Mouse (Mus musculus): ENCODE measurements at regions not wholly inside any gene's neighbourhood (a gene's known extent, or its start where the extent isn't known, plus 50 kb on each side); places are given as distances from the start of the nearest gene placed in this dataset.

- no peaks in the 10 kb centered on the region for H3K36me3 ChIP-seq (ENCODE audit: control insufficient read depth, insufficient read depth)
- TF ChIP-seq REST (IDR thresholded peaks at IDR 0.05; ENCODE audit: insufficient read depth, insufficient read length) (no peak), CEBPB (IDR thresholded peaks at IDR 0.05; ENCODE audit: insufficient read depth, poor library complexity, severe bottlenecking) (no peak), MYOG (IDR thresholded peaks at IDR 0.05; ENCODE audit: control insufficient read depth in 1 of 3, insufficient read depth in 1 of 3, insufficient read length in 2 of 3, low read depth in 2 of 3) (no peak), MYOD1 (IDR thresholded peaks at IDR 0.05; ENCODE audit: control insufficient read depth in 1 of 3, insufficient read length in 2 of 3, low read depth in 2 of 3) (no peak), SRF (IDR thresholded peaks at IDR 0.05; ENCODE audit: control insufficient read depth, insufficient read length, low read depth) (no peak), TCF12 (IDR thresholded peaks at IDR 0.05; ENCODE audit: insufficient read depth, poor library complexity, severe bottlenecking) (no peak), USF1 (IDR thresholded peaks at IDR 0.05; ENCODE audit: low read depth) (no peak), POLR2A (IDR thresholded peaks at IDR 0.05; ENCODE audit: insufficient read length, low read depth) (no peak), E2F4 (IDR thresholded peaks at IDR 0.05; ENCODE audit: insufficient read depth) (no peak), MAX (IDR thresholded peaks at IDR 0.05; ENCODE audit: low read depth) (no peak), TCF3 (IDR thresholded peaks at IDR 0.05; ENCODE audit: insufficient read length, low read depth) (no peak), POLR2AphosphoS2 (IDR thresholded peaks at IDR 0.05; ENCODE audit: insufficient read length, low read depth) (no peak)
- no peaks in the 10 kb centered on the region for H3K79me2 ChIP-seq (ENCODE audit: control insufficient read depth, insufficient read depth)
Observed at GRCm38 (mm10) chr1:183783440-183784130, 229.5 kb upstream of the Dusp10 start.

GRCm38 (mm10) chr1:183792230-183792813 is 220.8 kb upstream of the Dusp10 start:
- H3ac ChIP-seq (ENCODE audit: control insufficient read depth, insufficient read length), result no peak overlapping the region
- H3K4me2 ChIP-seq (ENCODE audit: low read depth), result no peak overlapping the region
- TF ChIP-seq POLR2AphosphoS2 (IDR thresholded peaks at IDR 0.05; ENCODE audit: insufficient read length, low read depth) (no peak), POLR2A (IDR thresholded peaks at IDR 0.05; ENCODE audit: insufficient read length, low read depth) (no peak), TCF12 (IDR thresholded peaks at IDR 0.05; ENCODE audit: insufficient read depth, poor library complexity, severe bottlenecking) (no peak), REST (IDR thresholded peaks at IDR 0.05; ENCODE audit: insufficient read depth, insufficient read length) (no peak), USF1 (IDR thresholded peaks at IDR 0.05; ENCODE audit: low read depth) (no peak), MYOD1 (IDR thresholded peaks at IDR 0.05; ENCODE audit: control insufficient read depth in 1 of 3, insufficient read length in 2 of 3, low read depth in 2 of 3) (no peak), MYOG (IDR thresholded peaks at IDR 0.05; ENCODE audit: control insufficient read depth in 1 of 3, insufficient read depth in 1 of 3, insufficient read length in 2 of 3, low read depth in 2 of 3) (no peak), E2F4 (IDR thresholded peaks at IDR 0.05; ENCODE audit: insufficient read depth) (no peak), TCF3 (IDR thresholded peaks at IDR 0.05; ENCODE audit: insufficient read length, low read depth) (no peak), MAX (IDR thresholded peaks at IDR 0.05; ENCODE audit: low read depth) (no peak), SRF (IDR thresholded peaks at IDR 0.05; ENCODE audit: control insufficient read depth, insufficient read length, low read depth) (no peak), CEBPB (IDR thresholded peaks at IDR 0.05; ENCODE audit: insufficient read depth, poor library complexity, severe bottlenecking) (no peak)
- H3K27me3 ChIP-seq (ENCODE audit: control insufficient read depth, insufficient read depth, insufficient read length), result no peaks in the 10 kb centered on the region
- H3K36me3 ChIP-seq (ENCODE audit: control insufficient read depth, insufficient read depth), result no peaks in the 10 kb centered on the region
- no peaks in the 10 kb centered on the region for H3K79me2 ChIP-seq (ENCODE audit: control insufficient read depth, insufficient read depth)
- no peak overlapping the region for H3K4me3 ChIP-seq

More at GRCm38 (mm10) chr1:183783440-183784130, 229.5 kb upstream of the Dusp10 start:
- Histone ChIP-seq H3K4me3 (no peak overlapping the region), H3K27me3 (ENCODE audit: control insufficient read depth, insufficient read depth, insufficient read length) (no peaks in the 10 kb centered on the region), H3K4me2 (ENCODE audit: low read depth) (no peak overlapping the region), H3ac (ENCODE audit: control insufficient read depth, insufficient read length) (no peak overlapping the region)

- no peak overlapping the region for H3ac ChIP-seq (ENCODE audit: control insufficient read depth, insufficient read length)
- H3K36me3 ChIP-seq (ENCODE audit: control insufficient read depth, insufficient read depth), result no peaks in the 10 kb centered on the region
- TF ChIP-seq CEBPB (IDR thresholded peaks at IDR 0.05; ENCODE audit: insufficient read depth, poor library complexity, severe bottlenecking), result no peak
- TF ChIP-seq REST (IDR thresholded peaks at IDR 0.05; ENCODE audit: insufficient read depth, insufficient read length), result no peak
- no peak for TF ChIP-seq POLR2AphosphoS2 (IDR thresholded peaks at IDR 0.05; ENCODE audit: insufficient read length, low read depth)
- no peak for TF ChIP-seq USF1 (IDR thresholded peaks at IDR 0.05; ENCODE audit: low read depth)
- TF ChIP-seq MYOD1 (IDR thresholded peaks at IDR 0.05; ENCODE audit: control insufficient read depth in 1 of 3, insufficient read length in 2 of 3, low read depth in 2 of 3), result no peak
- no peak for TF ChIP-seq TCF12 (IDR thresholded peaks at IDR 0.05; ENCODE audit: insufficient read depth, poor library complexity, severe bottlenecking)
- TF ChIP-seq TCF3 (IDR thresholded peaks at IDR 0.05; ENCODE audit: insufficient read length, low read depth), result no peak
- TF ChIP-seq SRF (IDR thresholded peaks at IDR 0.05; ENCODE audit: control insufficient read depth, insufficient read length, low read depth), result no peak
- TF ChIP-seq MAX (IDR thresholded peaks at IDR 0.05; ENCODE audit: low read depth), result no peak
- TF ChIP-seq MYOG (IDR thresholded peaks at IDR 0.05; ENCODE audit: control insufficient read depth in 1 of 3, insufficient read depth in 1 of 3, insufficient read length in 2 of 3, low read depth in 2 of 3), result no peak
- TF ChIP-seq POLR2A (IDR thresholded peaks at IDR 0.05; ENCODE audit: insufficient read length, low read depth), result no peak
- TF ChIP-seq E2F4 (IDR thresholded peaks at IDR 0.05; ENCODE audit: insufficient read depth), result no peak
- no peak overlapping the region for H3K4me2 ChIP-seq (ENCODE audit: low read depth)
- no peaks in the 10 kb centered on the region for H3K27me3 ChIP-seq (ENCODE audit: control insufficient read depth, insufficient read depth, insufficient read length)
- no peak overlapping the region for H3K4me3 ChIP-seq
- H3K79me2 ChIP-seq (ENCODE audit: control insufficient read depth, insufficient read depth), result no peaks in the 10 kb centered on the region
Observed at GRCm38 (mm10) chr1:183793324-183793723, 219.8 kb upstream of the Dusp10 start.

GRCm38 (mm10) chr1:183793913-183794445 is 219.1 kb upstream of the Dusp10 start:
- no peaks in the 10 kb centered on the region for H3K36me3 ChIP-seq (ENCODE audit: control insufficient read depth, insufficient read depth)
- no peak overlapping the region for H3K4me2 ChIP-seq (ENCODE audit: low read depth)
- H3K79me2 ChIP-seq (ENCODE audit: control insufficient read depth, insufficient read depth), result no peaks in the 10 kb centered on the region
- no peak overlapping the region for H3K4me3 ChIP-seq
- no peak for TF ChIP-seq REST (IDR thresholded peaks at IDR 0.05; ENCODE audit: insufficient read depth, insufficient read length)
- no peaks in the 10 kb centered on the region for H3K27me3 ChIP-seq (ENCODE audit: control insufficient read depth, insufficient read depth, insufficient read length)
- H3ac ChIP-seq (ENCODE audit: control insufficient read depth, insufficient read length), result no peak overlapping the region
